Mouse (Mus musculus) embryo, embryonic 11 days (tissue): Measurements from ENCODE around the gene Ppp1r36.
"Not testable (repeated sequence)": the region's sequence is repeated elsewhere in the genome, so short reads cannot be mapped to it uniquely, and the experiment has no call there.

Source experiments
- DNase-seq: peaks from one replicate; pipeline ENCODE4 v3.0.0-alpha.2; 2015

Gene Ppp1r36

GRCm38 (mm10) chr12:76401674-76402073 lies 15.7 kb upstream of the Ppp1r36 start:
- DNase-seq = no peak

DNA sequence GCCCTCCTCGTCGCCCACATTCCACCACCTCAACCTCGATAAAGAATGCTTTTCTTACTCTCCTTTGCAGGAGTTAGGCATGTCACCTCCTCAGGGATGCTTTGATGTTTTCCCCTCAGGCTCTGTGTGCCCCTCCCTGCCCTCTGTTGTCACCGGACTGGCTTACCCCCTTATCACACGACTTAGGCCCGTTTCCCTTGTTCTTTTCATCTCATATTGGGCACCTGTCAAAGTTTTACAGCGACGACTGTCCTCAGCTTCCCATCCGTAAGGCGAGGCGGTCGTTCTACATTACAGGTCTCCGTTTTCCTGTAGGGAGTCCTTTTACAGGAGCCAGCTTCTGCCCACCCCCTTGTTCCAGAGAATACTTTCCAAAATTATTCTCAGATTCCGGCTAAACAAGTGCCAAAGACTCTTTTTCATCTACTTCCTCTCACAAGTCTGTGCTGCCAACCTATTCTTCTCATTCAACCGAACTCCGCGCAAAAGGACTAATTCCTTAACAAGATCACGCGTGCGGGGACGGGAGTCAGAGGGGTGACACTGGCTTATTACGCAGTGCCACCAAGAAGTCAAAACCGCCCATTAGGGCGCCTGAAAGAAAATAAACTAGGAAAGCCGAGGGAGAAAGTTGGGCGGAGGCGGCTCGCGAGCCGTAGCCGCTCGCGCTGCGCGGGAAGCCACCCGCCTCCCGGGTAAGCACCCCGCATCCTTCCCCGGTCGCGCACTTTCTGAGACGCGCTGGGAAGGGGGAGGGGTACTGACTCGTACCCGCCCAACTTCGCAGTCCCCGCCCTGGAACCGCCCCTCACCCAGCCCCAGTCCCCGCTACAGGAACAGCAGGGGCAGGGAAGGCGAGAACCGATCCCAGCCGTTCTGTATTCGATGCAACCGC lies 14.1 kb upstream of the Ppp1r36 start:
- peak; percentile 92 for DNase-seq

DNA sequence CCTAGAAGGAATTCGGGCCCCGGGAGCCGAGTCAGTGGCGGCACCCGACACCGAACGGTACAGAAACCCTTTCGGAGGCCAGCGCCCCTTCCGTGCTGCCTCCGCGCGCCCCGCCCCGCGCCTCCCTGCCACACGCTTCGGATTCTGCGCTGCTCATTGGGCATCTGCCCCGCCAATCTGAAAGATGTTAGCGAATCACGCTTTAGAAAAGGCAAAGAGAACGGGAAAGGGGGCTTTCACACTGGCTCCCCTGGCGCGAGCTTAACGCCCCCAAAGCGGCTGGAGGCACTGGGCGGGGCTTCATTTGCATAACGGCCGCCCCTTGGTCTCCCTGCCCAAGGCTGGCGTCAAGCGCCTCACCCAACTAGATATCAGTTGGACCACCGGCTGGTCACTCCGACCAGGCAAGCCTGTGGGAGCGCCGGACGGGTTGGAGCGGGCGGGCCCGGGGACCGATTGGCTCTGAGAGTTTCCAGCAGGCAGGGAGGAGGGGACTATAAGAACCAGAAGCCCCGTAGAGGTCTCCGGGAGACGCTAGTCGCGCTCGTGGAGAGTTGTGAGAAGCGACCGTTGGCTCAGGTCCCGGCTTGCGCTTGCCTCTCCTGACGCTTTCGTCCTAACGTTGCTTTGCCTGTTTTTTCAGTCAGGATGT lies 13.3 kb upstream of the Ppp1r36 start, which contains the start of gene Hspa2:
TSS of gene Hspa2 (plus strand) at position 291 of the 652 bp plus-strand sequence.
- peak; percentile 100 for DNase-seq

DNA sequence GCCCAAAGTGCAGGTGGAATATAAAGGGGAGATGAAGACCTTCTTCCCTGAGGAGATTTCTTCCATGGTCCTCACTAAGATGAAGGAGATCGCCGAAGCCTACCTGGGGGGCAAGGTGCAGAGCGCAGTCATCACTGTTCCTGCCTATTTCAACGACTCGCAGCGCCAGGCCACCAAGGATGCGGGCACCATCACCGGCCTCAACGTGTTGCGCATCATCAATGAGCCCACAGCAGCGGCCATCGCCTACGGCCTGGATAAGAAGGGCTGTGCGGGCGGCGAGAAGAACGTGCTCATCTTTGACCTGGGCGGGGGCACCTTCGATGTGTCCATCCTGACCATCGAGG lies 12.5 kb upstream of the Ppp1r36 start:
- peak; percentile 36 for DNase-seq

GRCm38 (mm10) chr12:76405183-76405970 lies 12.0 kb upstream of the Ppp1r36 start:
- DNase-seq = peak; percentile 47

- DNase-seq = peak; percentile 51
Observed at GRCm38 (mm10) chr12:76405971-76406370, 11.4 kb upstream of the Ppp1r36 start.

- peak; percentile 8 for DNase-seq
Observed at GRCm38 (mm10) chr12:76407184-76407583, 10.2 kb upstream of the Ppp1r36 start.

DNA sequence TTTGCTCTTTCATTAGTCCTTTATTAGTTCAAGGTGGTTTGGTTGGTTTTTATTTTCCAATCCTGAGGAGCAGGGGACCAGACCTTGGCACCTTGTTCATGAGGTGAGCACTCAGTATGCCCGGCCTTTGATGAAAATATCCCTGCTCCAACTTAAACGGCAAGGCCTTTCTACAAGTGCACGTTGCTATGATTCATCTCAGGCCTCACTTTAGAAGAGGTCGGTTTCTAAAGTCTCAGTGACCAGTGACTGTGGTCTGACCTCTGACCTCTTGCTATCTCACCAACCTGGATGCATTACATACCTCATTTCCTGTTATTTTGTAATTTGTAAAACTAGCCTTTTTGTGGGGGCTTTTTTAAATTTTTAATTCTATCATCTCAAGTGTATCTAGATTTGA lies 8.2 kb upstream of the Ppp1r36 start:
- peak; percentile 20 for DNase-seq

- no peak for DNase-seq
Observed at GRCm38 (mm10) chr12:76415383-76416010, 1.8 kb upstream of the Ppp1r36 start.

- no peak for DNase-seq
Observed at GRCm38 (mm10) chr12:76418346-76418745, 1.0 kb downstream of the Ppp1r36 start.

DNA sequence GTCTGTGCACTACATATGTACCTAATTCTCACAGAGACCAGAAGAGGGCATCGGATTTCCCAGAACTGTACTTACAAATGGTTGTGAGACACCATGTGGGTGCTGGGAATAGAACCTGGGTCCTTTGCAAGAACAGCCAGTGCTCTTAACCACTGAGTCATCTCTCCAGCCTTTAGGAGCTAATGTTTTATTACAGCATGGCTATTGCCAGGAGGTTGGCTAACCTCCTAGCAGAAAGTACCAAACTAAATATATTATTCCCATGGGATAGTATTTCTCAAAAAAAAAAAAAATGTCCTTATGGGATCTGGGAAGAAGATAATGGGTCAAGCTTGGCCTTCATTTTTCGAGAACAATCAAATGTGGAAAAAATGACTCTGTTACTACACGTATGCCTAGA lies 7.9 kb downstream of the Ppp1r36 start:
- no peak for DNase-seq

DNA sequence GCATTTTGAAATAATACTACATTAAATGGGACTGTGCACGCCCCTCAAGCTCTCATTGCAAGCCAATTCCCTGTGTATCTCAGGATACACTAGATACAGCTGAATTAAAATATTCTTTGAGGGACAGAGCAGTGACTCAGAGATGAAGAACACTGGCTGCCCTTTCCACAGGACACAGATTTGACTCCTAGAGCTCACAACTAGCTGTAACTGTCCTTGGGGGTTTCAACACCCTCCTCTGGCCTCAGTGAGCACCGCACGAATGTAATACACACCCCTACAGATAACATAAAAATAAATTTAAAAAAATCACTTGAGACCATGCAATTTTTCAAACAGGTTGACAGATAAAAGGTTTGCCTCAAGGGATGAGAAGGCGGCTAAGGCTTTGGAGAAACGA lies 10.2 kb downstream of the Ppp1r36 start:
- no peak for DNase-seq

DNA sequence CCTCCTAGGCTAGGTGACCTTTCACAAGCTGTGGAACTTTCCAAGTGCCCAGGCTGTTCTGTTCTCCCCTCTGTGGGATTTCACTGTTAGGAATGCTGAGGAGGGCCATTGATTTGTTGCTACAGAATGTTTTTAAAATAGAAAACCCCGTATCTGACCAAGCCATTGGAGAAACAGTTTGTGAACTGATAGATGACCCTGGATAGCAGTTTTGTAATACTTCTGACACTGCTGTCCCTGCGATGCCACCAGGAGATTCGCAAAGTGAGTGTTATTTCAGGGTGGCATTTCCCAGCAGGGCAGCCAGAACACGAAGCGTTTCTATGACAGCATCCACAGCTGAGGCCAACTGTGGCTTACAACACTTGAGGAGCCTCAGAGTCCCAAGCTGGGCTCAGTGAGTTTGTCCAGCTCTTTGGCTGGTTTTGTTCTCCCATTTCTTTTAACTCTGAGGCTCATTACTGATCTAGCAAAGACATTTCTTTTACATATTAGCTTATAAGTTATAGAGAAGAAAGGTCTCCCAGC lies 13.6 kb downstream of the Ppp1r36 start:
- no peak for DNase-seq

DNA sequence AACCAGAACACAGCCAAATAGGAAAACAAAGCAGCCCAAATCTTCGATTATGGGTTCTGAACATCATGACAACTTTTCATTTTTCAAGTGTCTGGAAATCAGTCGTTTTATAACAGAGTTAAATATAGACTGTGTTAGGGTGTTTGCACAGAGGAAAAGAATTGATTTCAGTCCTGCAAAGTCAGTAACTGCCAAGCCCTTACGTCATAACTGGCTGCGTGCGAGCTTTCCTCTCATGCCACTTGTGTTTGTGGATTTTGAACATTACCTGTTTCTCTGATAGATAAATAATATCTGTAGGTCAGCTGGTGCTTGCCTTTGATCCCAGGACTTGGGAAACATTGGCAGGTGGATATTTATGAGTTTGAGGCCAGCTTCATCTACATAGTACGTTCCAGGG lies 14.1 kb downstream of the Ppp1r36 start:
- DNase-seq = no peak

DNA sequence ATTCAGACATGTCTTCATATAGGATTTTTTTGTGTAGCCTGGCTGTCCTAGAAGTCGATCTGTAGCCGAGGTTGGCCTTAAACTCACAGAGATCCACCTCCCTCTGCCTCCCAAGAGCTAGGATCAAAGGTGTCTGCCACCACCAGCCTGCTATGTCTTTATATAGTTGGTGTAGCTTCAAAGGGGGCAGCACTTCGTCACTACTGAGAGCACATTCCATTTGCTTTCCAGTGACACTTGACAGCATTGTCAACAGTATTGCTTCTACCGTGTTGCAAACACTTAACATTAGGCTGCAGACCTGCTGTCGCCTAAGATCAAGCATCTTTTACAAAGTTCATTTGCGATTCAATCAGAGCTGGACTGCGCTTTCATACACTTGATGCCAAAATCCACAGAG lies 16.8 kb downstream of the Ppp1r36 start:
- DNase-seq = no peak

DNA sequence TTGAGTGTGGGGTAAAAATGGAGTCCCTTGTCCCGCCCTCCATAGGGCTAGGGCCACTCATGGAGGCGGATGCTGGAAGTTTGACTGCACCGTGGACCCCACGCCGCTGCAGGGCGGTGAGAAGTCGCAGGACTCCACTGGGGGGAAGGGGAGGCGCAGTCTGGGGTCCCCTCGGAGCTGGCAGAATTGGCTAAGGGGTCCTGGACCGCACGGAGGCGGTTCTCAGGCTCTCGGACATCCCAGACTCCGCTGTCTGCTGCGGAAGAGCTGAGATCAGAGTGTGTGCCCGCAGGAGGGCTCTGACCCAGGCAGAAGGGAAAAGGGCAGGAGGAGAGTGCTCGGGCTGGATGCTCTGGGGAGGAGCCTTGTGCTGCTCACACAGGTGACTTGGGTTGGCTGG lies 17.7 kb downstream of the Ppp1r36 start:
- DNase-seq = peak; percentile 39

- DNase-seq = no peak
Observed at GRCm38 (mm10) chr12:76435549-76435948, 18.2 kb downstream of the Ppp1r36 start.

- DNase-seq = not testable (repeated sequence)
Observed at GRCm38 (mm10) chr12:76443488-76443887, 26.1 kb downstream of the Ppp1r36 start.

DNA sequence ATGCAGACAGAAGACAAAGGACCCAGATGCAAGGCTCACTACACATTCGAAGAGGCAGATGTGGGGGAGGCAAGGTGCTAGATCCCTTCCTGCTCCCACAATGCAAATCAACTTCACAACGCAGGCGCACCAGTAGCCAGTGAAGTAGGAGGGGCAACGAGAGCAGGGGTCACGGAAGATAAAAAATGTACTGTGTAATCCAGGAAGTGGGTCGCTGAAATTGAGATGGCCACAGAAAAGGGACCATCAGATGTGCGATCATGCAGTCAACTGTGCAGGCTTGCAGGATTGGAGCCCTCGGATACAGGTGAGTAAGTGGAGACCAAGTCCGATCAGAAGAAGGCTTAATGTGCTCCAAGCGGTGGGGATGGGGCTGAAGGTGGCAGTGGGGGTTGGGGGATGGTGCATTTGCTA lies 27.0 kb downstream of the Ppp1r36 start:
- no peak for DNase-seq

DNA sequence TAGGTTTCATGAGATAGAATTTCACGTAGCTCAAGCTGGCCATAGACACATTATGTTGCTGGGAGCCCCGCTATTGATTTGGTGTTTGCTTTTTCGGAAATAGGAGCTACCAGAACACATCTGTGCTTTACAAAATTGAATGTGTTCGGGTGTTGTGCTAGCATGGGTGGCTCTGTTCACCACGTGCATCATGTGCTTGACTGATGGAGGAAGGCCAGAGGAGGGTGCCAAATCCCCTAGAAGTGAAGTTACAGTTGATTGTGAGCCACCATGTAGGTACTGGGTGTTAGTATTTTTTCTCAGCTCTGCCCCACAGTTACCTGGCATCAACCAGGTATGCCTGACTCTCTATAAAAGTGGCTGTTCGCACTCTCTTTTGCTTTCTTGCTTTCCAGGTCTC lies 27.5 kb downstream of the Ppp1r36 start:
- DNase-seq = no peak

GRCm38 (mm10) chr12:76446201-76446600 lies 28.9 kb downstream of the Ppp1r36 start:
- DNase-seq = no peak

- no peak for DNase-seq
Observed at GRCm38 (mm10) chr12:76448127-76448526, 30.8 kb downstream of the Ppp1r36 start.

DNA sequence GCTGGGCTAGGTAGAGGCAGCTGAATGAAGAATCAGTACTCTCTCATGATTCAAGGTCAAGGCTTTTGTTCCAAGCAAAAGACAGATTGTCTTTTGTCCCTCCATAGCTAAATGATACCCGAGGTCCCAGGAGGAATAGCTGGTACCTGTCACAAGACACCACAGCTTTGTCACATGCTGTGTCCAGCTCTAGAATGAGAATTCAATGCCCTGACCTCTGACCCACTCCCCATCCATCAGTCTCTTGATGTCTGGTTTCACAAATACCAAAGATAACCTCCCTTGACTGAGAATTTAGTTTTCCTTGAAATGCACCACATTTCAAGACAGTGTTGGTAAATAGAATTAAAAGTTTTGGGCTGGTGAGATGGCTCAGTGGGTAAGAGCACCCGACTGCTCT lies 34.9 kb downstream of the Ppp1r36 start:
- DNase-seq = peak; percentile 57
